Comparison of ENCODE assay signal across 11 mouse cellular contexts in genomic region chr12:26976284-26977065, GRCm38 (mm10).
DNase-seq lines count a peak whose midpoint lies in the region; ATAC-seq lines count a peak whose summit lies in the region.
"Had no signal": no experiment of that assay in that cellular context is flagged by ENCODE, and none has a peak within 500 bp of the region (broad histone marks: within the 10 kb centered on the region; RNA-seq: fewer than 3 reads in every experiment).

No protein-coding gene starts in this region.

- H3K4me2 ChIP-seq in kidney, embryonic 14.5 days (replicated peaks; ENCODE audit: low read depth, low read length) = no peak overlapping the region
- no peak overlapping the region for H3K4me2 ChIP-seq in forebrain, embryonic 14.5 days (ENCODE audit: low read length)
- H3K4me2 ChIP-seq in midbrain, embryonic 15.5 days = no peak overlapping the region
- H3K4me2 ChIP-seq: liver, embryonic 11.5 days had no signal

- H3K9ac ChIP-seq in kidney, embryonic 14.5 days (ENCODE audit: low read depth, low read length) = no peak overlapping the region
- no peak overlapping the region for H3K9ac ChIP-seq in forebrain, embryonic 14.5 days (ENCODE audit: low read length)
- H3K9ac ChIP-seq in midbrain, embryonic 15.5 days = no peak overlapping the region

- no peak for ATAC-seq in kidney, embryonic 14.5 days (ENCODE audit: low FRiP score, low TSS enrichment)
- peak; percentile 60; the same call in 1 of the 2 replicates for ATAC-seq in forebrain, embryonic 14.5 days
- peak; percentile 50; the same call in 1 of the 2 replicates for ATAC-seq in midbrain, embryonic 15.5 days (replicated peaks)

- H3K36me3 ChIP-seq in kidney, embryonic 14.5 days (ENCODE audit: control insufficient read depth, insufficient read depth, low read length) = no peaks in the 10 kb centered on the region
- no peaks in the 10 kb centered on the region for H3K36me3 ChIP-seq in forebrain, embryonic 14.5 days (ENCODE audit: control insufficient read depth, insufficient read depth, low read length)
- H3K36me3 ChIP-seq in midbrain, embryonic 15.5 days (replicated peaks) = no peaks in the 10 kb centered on the region

- H3K9me3 ChIP-seq in kidney, embryonic 14.5 days (ENCODE audit: control insufficient read depth, low read length) = no peaks in the 10 kb centered on the region
- no peaks in the 10 kb centered on the region for H3K9me3 ChIP-seq in forebrain, embryonic 14.5 days (replicated peaks; ENCODE audit: control insufficient read depth, low read length)
- no peaks in the 10 kb centered on the region for H3K9me3 ChIP-seq in midbrain, embryonic 15.5 days

- H3K4me3 ChIP-seq in kidney, embryonic 14.5 days (ENCODE audit: low read length) = no peak overlapping the region
- no peak overlapping the region for H3K4me3 ChIP-seq in forebrain, embryonic 14.5 days (ENCODE audit: low read depth, low read length)
- H3K4me3 ChIP-seq in midbrain, embryonic 15.5 days = no peak overlapping the region

- peaks cover 5% of the 10 kb centered on the region; the same call in 1 of the 2 replicates for H3K4me1 ChIP-seq in kidney, embryonic 14.5 days (ENCODE audit: control insufficient read depth, insufficient read depth, low read length)
- H3K4me1 ChIP-seq in forebrain, embryonic 14.5 days (ENCODE audit: control insufficient read depth, insufficient read depth, low read length) = peaks cover 10% of the 10 kb centered on the region
- H3K4me1 ChIP-seq in midbrain, embryonic 15.5 days = no peaks in the 10 kb centered on the region

- H3K27me3 ChIP-seq in kidney, embryonic 14.5 days (ENCODE audit: control insufficient read depth, insufficient read depth, low read length) = no peaks in the 10 kb centered on the region
- no peaks in the 10 kb centered on the region for H3K27me3 ChIP-seq in forebrain, embryonic 14.5 days (replicated peaks; ENCODE audit: control insufficient read depth, insufficient read depth, low read length)
- H3K27me3 ChIP-seq in midbrain, embryonic 15.5 days (replicated peaks) = no peaks in the 10 kb centered on the region

- H3K27ac ChIP-seq in kidney, embryonic 14.5 days (ENCODE audit: low read depth, low read length) = no peak overlapping the region
- H3K27ac ChIP-seq in forebrain, embryonic 14.5 days (ENCODE audit: low read depth, low read length) = peak overlapping the region; percentile 30; the same call in 1 of the 2 replicates
- H3K27ac ChIP-seq in midbrain, embryonic 15.5 days = no peak overlapping the region
- H3K27ac ChIP-seq: stomach, postnatal 0 days had no signal

- 55% methylated on average over 8 of the region's 8 CpGs for WGBS in kidney, embryonic 14.5 days
- WGBS in forebrain, embryonic 14.5 days = 14% methylated on average over 8 of the region's 8 CpGs
- WGBS in midbrain, embryonic 15.5 days = 28% methylated on average over 8 of the region's 8 CpGs

- peak; percentile 7 for DNase-seq in kidney, postnatal 14 days
- peak; percentile 36 for DNase-seq in embryo, embryonic 10.5 days (ENCODE audit: low spot score)
- peak; percentile 81 for DNase-seq in forebrain, embryonic 14.5 days (ENCODE audit: low spot score)
- no peak for DNase-seq in natural killer cell, adult 2 months (ENCODE audit: low spot score in 2 of 2)
- DNase-seq in thymus, postnatal 0 days (ENCODE audit: low spot score) = no peak
- DNase-seq: kidney, adult 8-10 months; layer of hippocampus, adult 9-11 months had no signal

Comparison
In these comparisons a context has a peak if more than half of its experiments do, and no peak if none do; other contexts are left out.
1. DNase-seq: peak in kidney, postnatal 14 days (single experiment), embryo, embryonic 10.5 days (single experiment) and forebrain, embryonic 14.5 days (single experiment); none in natural killer cell, adult 2 months (0 of 2) and thymus, postnatal 0 days (single experiment).